Mouse (Mus musculus): ENCODE measurements around the gene Rbfox1. TPM values are rescaled to one million over a fixed set of nuclear protein-coding genes. Genes with fewer than 3 reads are reported as not detected.

Rbfox1 gene
- total RNA-seq, 2 experiments from 2014 or later: 42.1 to 47.4 TPM

GRCm38 (mm10) chr16:6331400-6331939 lies 446.3 kb downstream of the Rbfox1 start:
- DNase-seq: no peak
- intact Hi-C loops (cut with DNase I): no loop called here

GRCm38 (mm10) chr16:6333273-6333672 lies 448.1 kb downstream of the Rbfox1 start:
- DNase-seq: no peak
- intact Hi-C loops (cut with DNase I): no loop called here

GRCm38 (mm10) chr16:6348103-6348502 lies 462.9 kb downstream of the Rbfox1 start:
- DNase-seq: no peak
- intact Hi-C loops (cut with DNase I): no loop called here

- DNase-seq: no peak
- intact Hi-C loops (cut with DNase I): no loop called here
These were observed 463.6 kb downstream of the Rbfox1 start for GRCm38 (mm10) chr16:6348581-6349241.

- intact Hi-C loops (cut with DNase I): no loop called here
- DNase-seq: no peak
These were observed 464.2 kb downstream of the Rbfox1 start for GRCm38 (mm10) chr16:6349381-6349780.

GRCm38 (mm10) chr16:6350256-6350655 lies 465.1 kb downstream of the Rbfox1 start:
- no peak for DNase-seq
- intact Hi-C loops (cut with DNase I): no loop called here

- no peak for DNase-seq
- intact Hi-C loops (cut with DNase I): no loop called here
These were observed 468.0 kb downstream of the Rbfox1 start for GRCm38 (mm10) chr16:6353191-6353590.

- intact Hi-C loops (cut with DNase I): no loop called here
- no peak for DNase-seq
These were observed 471.8 kb downstream of the Rbfox1 start for GRCm38 (mm10) chr16:6356931-6357330.

GRCm38 (mm10) chr16:6365793-6366192 lies 480.6 kb downstream of the Rbfox1 start:
- no peak for DNase-seq
- intact Hi-C loops (cut with DNase I): no loop called here

- no peak for DNase-seq
- intact Hi-C loops (cut with DNase I): no loop called here
These were observed 481.5 kb downstream of the Rbfox1 start for GRCm38 (mm10) chr16:6366649-6367048.

GRCm38 (mm10) chr16:6380924-6381323 lies 495.8 kb downstream of the Rbfox1 start:
- intact Hi-C loops (cut with DNase I): no loop called here
- DNase-seq: no peak

- intact Hi-C loops (cut with DNase I): no loop called here
- DNase-seq: no peak
These were observed 496.4 kb downstream of the Rbfox1 start for GRCm38 (mm10) chr16:6381572-6381971.

- intact Hi-C loops (cut with DNase I): no loop called here
- no peak for DNase-seq
These were observed 497.6 kb downstream of the Rbfox1 start for GRCm38 (mm10) chr16:6382712-6383111.

- intact Hi-C loops (cut with DNase I): no loop called here
- DNase-seq: no peak
These were observed 505.2 kb downstream of the Rbfox1 start for GRCm38 (mm10) chr16:6390278-6390930.

- no peak for DNase-seq
- intact Hi-C loops (cut with DNase I): no loop called here
These were observed 511.7 kb downstream of the Rbfox1 start for GRCm38 (mm10) chr16:6396676-6397409.

GRCm38 (mm10) chr16:6397635-6398034 lies 512.5 kb downstream of the Rbfox1 start:
- no peak for DNase-seq
- intact Hi-C loops (cut with DNase I): no loop called here

GRCm38 (mm10) chr16:6402816-6403215 lies 517.7 kb downstream of the Rbfox1 start:
- DNase-seq: no peak
- intact Hi-C loops (cut with DNase I): no loop called here

- intact Hi-C loops (cut with DNase I): no loop called here
- DNase-seq: no peak
These were observed 529.7 kb downstream of the Rbfox1 start for GRCm38 (mm10) chr16:6414846-6415245.

- intact Hi-C loops (cut with DNase I): no loop called here
- no peak for DNase-seq
These were observed 536.5 kb downstream of the Rbfox1 start for GRCm38 (mm10) chr16:6421623-6422145.

GRCm38 (mm10) chr16:6423878-6424409 lies 538.8 kb downstream of the Rbfox1 start:
- DNase-seq: no peak
- intact Hi-C loops (cut with DNase I): no loop called here

GRCm38 (mm10) chr16:6424738-6425137 lies 539.6 kb downstream of the Rbfox1 start:
- intact Hi-C loops (cut with DNase I): no loop called here
- DNase-seq: no peak
